ENCODE assay signal across 30 mouse cellular contexts in the genomic region with DNA sequence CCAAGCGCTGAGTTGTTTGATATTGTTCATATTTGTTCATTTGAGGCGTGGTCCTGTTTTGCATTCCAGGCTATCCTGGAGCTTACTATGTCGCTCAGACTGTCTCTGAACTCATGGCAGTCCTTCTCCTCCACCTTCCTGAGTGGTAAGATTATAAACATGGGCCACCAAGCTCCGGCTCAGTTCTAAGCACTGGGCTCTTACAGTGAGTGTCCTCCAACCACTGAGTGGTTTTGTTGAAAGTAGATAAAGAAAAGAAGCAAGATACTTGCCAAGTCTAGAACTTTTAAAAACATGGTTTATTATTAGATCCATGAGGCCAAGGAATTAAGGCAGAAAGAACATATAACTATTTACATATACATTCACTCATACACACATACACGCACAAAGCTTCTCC.
"Had no signal": no experiment of that assay in that cellular context is flagged by ENCODE, and none has a peak within 500 bp of the region (broad histone marks: within the 10 kb centered on the region; RNA-seq: fewer than 3 reads in every experiment).

No protein-coding gene starts in this region.

- DNase-seq: layer of hippocampus, postnatal 36 days; left cerebral cortex, postnatal 4 days; liver; liver, embryonic 13.5 days; liver, postnatal 0 days; lung, adult 18-20 months; lung, embryonic 14.5 days; lung, postnatal 10 days; lung, postnatal 4 days; midbrain, embryonic 14.5 days had no signal

- H3K4me3 ChIP-seq: left cerebral cortex, adult 2 months; limb, embryonic 10.5 days; limb, embryonic 12.5 days; limb, embryonic 13.5 days; limb, embryonic 15.5 days; liver, embryonic 12.5 days; liver, embryonic 13.5 days; liver, embryonic 15.5 days; lung, embryonic 15.5 days; megakaryocyte, embryonic 14.5 days; midbrain, embryonic 10.5 days; midbrain, embryonic 12.5 days; midbrain, embryonic 13.5 days; midbrain, embryonic 15.5 days; myocyte; neural tube, embryonic 12.5 days had no signal

- H3K36me3 ChIP-seq: limb, embryonic 10.5 days; limb, embryonic 12.5 days; limb, embryonic 13.5 days; limb, embryonic 15.5 days; liver, embryonic 12.5 days; liver, embryonic 13.5 days; liver, embryonic 15.5 days; lung, embryonic 15.5 days; midbrain, embryonic 10.5 days; midbrain, embryonic 12.5 days; midbrain, embryonic 13.5 days; midbrain, embryonic 15.5 days; neural tube, embryonic 12.5 days had no signal

- H3K9me3 ChIP-seq: limb, embryonic 10.5 days; limb, embryonic 12.5 days; limb, embryonic 13.5 days; limb, embryonic 15.5 days; liver, embryonic 12.5 days; liver, embryonic 13.5 days; liver, embryonic 15.5 days; lung, embryonic 15.5 days; megakaryocyte, embryonic 14.5 days; midbrain, embryonic 10.5 days; midbrain, embryonic 12.5 days; midbrain, embryonic 13.5 days; midbrain, embryonic 15.5 days; neural tube, embryonic 12.5 days had no signal

- H3K27me3 ChIP-seq: limb, embryonic 15.5 days; liver, embryonic 12.5 days; liver, embryonic 13.5 days; liver, embryonic 15.5 days; lung, embryonic 15.5 days; megakaryocyte, embryonic 14.5 days; midbrain, embryonic 12.5 days; midbrain, embryonic 13.5 days; midbrain, embryonic 15.5 days; neural tube, embryonic 12.5 days had no signal

- H3K4me2 ChIP-seq: limb, embryonic 12.5 days; limb, embryonic 13.5 days; limb, embryonic 15.5 days; liver, embryonic 11.5 days; liver, embryonic 12.5 days; liver, embryonic 13.5 days; liver, embryonic 15.5 days; lung, embryonic 14.5 days; lung, embryonic 15.5 days; midbrain, embryonic 11.5 days; midbrain, embryonic 12.5 days; midbrain, embryonic 13.5 days; midbrain, embryonic 15.5 days; neural tube, embryonic 12.5 days had no signal

- H3K9ac ChIP-seq: limb, embryonic 12.5 days; limb, embryonic 13.5 days; limb, embryonic 15.5 days; liver, embryonic 12.5 days; liver, embryonic 13.5 days; liver, embryonic 14.5 days; liver, embryonic 15.5 days; liver, postnatal 0 days; lung, embryonic 14.5 days; lung, embryonic 15.5 days; midbrain, embryonic 12.5 days; midbrain, embryonic 13.5 days; midbrain, embryonic 15.5 days; neural tube, embryonic 12.5 days had no signal

- H3K4me1 ChIP-seq: liver, embryonic 12.5 days; liver, embryonic 13.5 days; liver, embryonic 15.5 days; lung, embryonic 15.5 days; megakaryocyte, embryonic 14.5 days; midbrain, embryonic 10.5 days; midbrain, embryonic 12.5 days; midbrain, embryonic 13.5 days; midbrain, embryonic 15.5 days; neural tube, embryonic 12.5 days had no signal

- ATAC-seq: liver, embryonic 12.5 days; liver, postnatal 0 days; midbrain, embryonic 13.5 days; midbrain, embryonic 15.5 days; midbrain, embryonic 16.5 days had no signal

- H3K27ac ChIP-seq: left cerebral cortex, adult 2 months; limb, embryonic 12.5 days; limb, embryonic 13.5 days; limb, embryonic 15.5 days; liver, embryonic 12.5 days; liver, embryonic 13.5 days; liver, embryonic 14.5 days; liver, embryonic 15.5 days; lung, embryonic 15.5 days; macrophage; midbrain, embryonic 10.5 days; midbrain, embryonic 12.5 days; midbrain, embryonic 13.5 days; midbrain, embryonic 15.5 days; neural tube, embryonic 12.5 days had no signal
